Mouse (Mus musculus) embryonic facial prominence, embryonic 11.5 days (tissue): ENCODE measurements around the gene Kifc3. TPM values are rescaled to one million over a fixed set of nuclear protein-coding genes. Genes with fewer than 3 reads are reported as not detected.

ENCODE experiments used
- ATAC-seq: fragments of 200-750 bp; cut with Nextera tagmentation; replicated peaks from 2 replicates; pipeline ENCODE4 v1.8.0; 2017; ENCODE audit warnings: low read depth; ENCODE audit not compliant: insufficient number of reproducible peaks, low FRiP score, low TSS enrichment
- DNase-seq: peaks from one replicate; pipeline ENCODE4 v3.0.0-alpha.2; 2015; ENCODE audit warnings: low spot score
- H3K27ac ChIP-seq: fragments of 300-500 bp; sonication (generic); replicated peaks from 2 replicates; pipeline ENCODE4 v1.5.1; 2014; ENCODE audit warnings: mild to moderate bottlenecking, low read depth, low read length, control low read depth
- H3K27me3 ChIP-seq: fragments of 300-500 bp; sonication (generic); 2 replicates; pipeline ENCODE4 v1.6.1; 2014; ENCODE audit warnings: mild to moderate bottlenecking, low read length, moderate library complexity, mixed read lengths; ENCODE audit not compliant: control insufficient read depth, insufficient read depth
- H3K36me3 ChIP-seq: fragments of 300-500 bp; sonication (generic); replicated peaks from 2 replicates; pipeline ENCODE4 v1.6.1; 2014; ENCODE audit warnings: low read depth, mild to moderate bottlenecking, low read length, moderate library complexity, mixed read lengths; ENCODE audit not compliant: control insufficient read depth, insufficient read depth
- H3K4me1 ChIP-seq: fragments of 300-500 bp; sonication (generic); 2 replicates; pipeline ENCODE4 v1.6.1; 2014; ENCODE audit warnings: low read length, mixed read lengths; ENCODE audit not compliant: control insufficient read depth, insufficient read depth
- H3K4me2 ChIP-seq: fragments of 300-500 bp; sonication (generic); 2 replicates; pipeline ENCODE4 v1.6.1; 2014; ENCODE audit warnings: low read depth, mild to moderate bottlenecking, control low read depth, low read length, moderate library complexity
- H3K4me3 ChIP-seq: fragments of 300-500 bp; sonication (generic); 2 replicates; pipeline ENCODE4 v1.5.1; 2014; ENCODE audit warnings: low read depth, low read length, control low read depth
- H3K9ac ChIP-seq: fragments of 300-500 bp; sonication (generic); replicated peaks from 2 replicates; pipeline ENCODE4 v1.6.1; 2014; ENCODE audit warnings: mild to moderate bottlenecking, control low read depth, low read length
- H3K9me3 ChIP-seq: fragments of 300-500 bp; sonication (generic); replicated peaks from 2 replicates; pipeline ENCODE4 v1.6.1; 2016; ENCODE audit warnings: mild to moderate bottlenecking, low read length, inconsistent platforms, mixed read lengths; ENCODE audit not compliant: control insufficient read depth
- WGBS: fragments of 180-500 bp; shearing (Covaris S2); extraction: QIAGEN DNeasy Blood & Tissue Kit; methylation state at CpG from one replicate; pipeline ENCODE4 v1.1.7; 2014; 5-methylcytosine and 5-hydroxymethylcytosine counted together
- polyA plus RNA-seq: library from polyadenylated mRNA; unstranded; fragments of >200 nt; fragmentation: Nextera tagmentation; extraction: Ambion mirVana; gene quantifications from 2 replicates; pipeline ENCODE4 v1.2.1, GENCODE M21; 2014

Kifc3 gene
- polyA plus RNA-seq, 1 experiment from 2014 or later: 3.9 TPM

DNA sequence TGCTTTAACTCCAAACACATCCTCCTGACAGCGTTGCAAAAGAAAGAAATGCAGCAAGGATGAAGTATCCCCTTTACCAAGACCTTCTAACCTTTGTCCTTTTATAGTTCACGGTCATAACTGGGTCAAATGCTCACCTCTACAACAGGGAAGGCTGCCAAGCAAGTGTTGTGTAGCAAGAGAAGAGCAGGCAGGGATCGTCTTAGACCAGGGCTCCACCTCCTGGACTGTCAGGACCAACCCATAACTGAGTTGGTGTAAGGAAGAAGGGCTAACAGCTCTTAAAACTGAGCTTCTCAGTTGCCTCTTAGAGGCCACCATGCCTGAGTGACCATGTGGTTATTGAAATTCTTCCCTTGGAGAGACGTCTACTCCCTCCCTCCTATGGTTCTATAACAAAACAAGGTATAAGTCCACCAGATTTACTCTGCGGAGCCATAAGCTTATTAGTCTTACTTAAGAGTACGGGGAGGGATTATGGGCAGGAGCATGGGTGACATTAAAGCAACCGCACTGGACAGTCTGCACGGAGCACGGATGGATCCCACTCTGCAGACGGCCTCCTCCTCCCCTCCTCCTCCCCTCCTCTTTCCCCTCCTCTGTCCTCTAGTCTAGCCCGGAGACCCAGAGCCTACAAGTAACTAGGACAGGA is 13.2 kb upstream of the Kifc3 start:
- H3K9ac ChIP-seq: no peak overlapping the region
- ATAC-seq: no peak
- H3K4me1 ChIP-seq: no peaks in the 10 kb centered on the region
- H3K27me3 ChIP-seq: no peaks in the 10 kb centered on the region
- H3K36me3 ChIP-seq: no peaks in the 10 kb centered on the region
- no peak overlapping the region for H3K27ac ChIP-seq
- no peak overlapping the region for H3K4me3 ChIP-seq
- WGBS: 73% methylated on average over 11 of the region's 11 CpGs
- H3K4me2 ChIP-seq: no peak overlapping the region
- H3K9me3 ChIP-seq: no peaks in the 10 kb centered on the region
- DNase-seq: no peak

DNA sequence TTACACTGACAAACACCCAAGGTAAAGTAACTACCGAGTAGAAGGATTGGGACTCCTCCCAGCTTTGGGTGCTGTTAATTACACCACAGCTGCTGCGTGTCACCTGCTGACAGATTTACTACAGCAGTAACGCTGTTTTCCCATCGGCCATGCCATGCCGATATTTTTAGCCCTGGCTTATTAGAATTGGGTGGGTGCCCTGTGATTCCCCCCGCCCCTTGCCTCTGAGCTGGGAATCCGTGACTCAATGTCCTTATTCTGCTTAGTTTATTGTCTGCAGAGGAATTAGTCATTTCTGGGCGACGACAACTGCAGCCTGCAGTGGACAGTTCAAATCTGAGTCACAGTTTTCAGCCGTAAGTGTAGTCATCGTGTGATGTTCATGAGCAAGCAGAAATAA is 7.3 kb upstream of the Kifc3 start:
- no peak for DNase-seq
- Histone ChIP-seq H3K4me3 (no peak overlapping the region), H3K4me1 (no peaks in the 10 kb centered on the region), H3K36me3 (no peaks in the 10 kb centered on the region), H3K9me3 (no peaks in the 10 kb centered on the region), H3K9ac (no peak overlapping the region), H3K4me2 (no peak overlapping the region), H3K27me3 (no peaks in the 10 kb centered on the region), H3K27ac (no peak overlapping the region)
- no peak for ATAC-seq
- WGBS: 82% methylated on average over 11 of the region's 11 CpGs

DNA sequence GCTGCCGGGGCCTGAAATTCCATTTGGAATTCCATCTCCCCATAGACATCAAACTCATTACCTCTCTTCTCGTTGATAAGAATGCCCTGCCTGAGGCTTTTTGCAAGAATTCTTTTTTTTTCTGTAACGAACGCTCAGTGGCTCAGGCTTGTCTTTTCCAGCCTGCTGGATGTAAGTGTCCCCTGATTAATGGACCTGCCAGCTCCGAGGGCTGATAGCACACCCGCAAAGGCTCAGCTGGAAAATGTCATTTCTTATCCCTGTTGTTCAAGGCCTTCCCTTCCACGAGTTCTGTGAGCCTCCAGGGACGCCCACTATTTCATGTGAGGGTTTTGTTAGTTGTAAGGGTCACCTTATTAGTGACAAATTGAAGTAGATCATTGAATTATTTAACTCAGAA is 3.3 kb upstream of the Kifc3 start:
- no peak for ATAC-seq
- WGBS: 47% methylated on average over 8 of the region's 8 CpGs
- H3K4me1 ChIP-seq: no peaks in the 10 kb centered on the region
- H3K27ac ChIP-seq: no peak overlapping the region
- DNase-seq: no peak
- no peaks in the 10 kb centered on the region for H3K27me3 ChIP-seq
- no peaks in the 10 kb centered on the region for H3K36me3 ChIP-seq
- H3K4me3 ChIP-seq: no peak overlapping the region
- no peak overlapping the region for H3K9ac ChIP-seq
- no peak overlapping the region for H3K4me2 ChIP-seq
- no peaks in the 10 kb centered on the region for H3K9me3 ChIP-seq

DNA sequence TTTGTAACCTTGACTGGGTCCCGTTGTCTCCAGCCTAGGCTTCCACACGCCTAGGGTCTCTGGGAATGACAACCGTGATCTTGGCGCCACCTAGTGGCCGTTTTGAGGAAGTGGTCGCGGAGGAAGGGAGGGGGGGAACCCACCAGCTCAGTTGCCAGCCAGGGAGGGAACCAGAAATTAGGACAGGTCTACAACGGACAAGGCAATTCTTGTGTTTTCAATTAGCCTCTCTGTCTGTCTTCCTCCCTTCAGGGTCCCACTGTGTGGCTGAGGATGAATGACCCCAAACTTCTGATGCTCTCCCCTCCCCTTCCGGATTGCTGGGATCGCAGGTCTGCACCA is 1.4 kb upstream of the Kifc3 start:
- Histone ChIP-seq H3K9ac (no peak overlapping the region), H3K27ac (no peak overlapping the region), H3K27me3 (no peaks in the 10 kb centered on the region), H3K4me1 (no peaks in the 10 kb centered on the region), H3K36me3 (no peaks in the 10 kb centered on the region), H3K4me2 (no peak overlapping the region), H3K9me3 (no peaks in the 10 kb centered on the region), H3K4me3 (no peak overlapping the region)
- DNase-seq (peak; percentile 84), ATAC-seq (no peak; the same call in 1 of the 2 replicates)
- 21% methylated on average over 10 of the region's 10 CpGs for WGBS

DNA sequence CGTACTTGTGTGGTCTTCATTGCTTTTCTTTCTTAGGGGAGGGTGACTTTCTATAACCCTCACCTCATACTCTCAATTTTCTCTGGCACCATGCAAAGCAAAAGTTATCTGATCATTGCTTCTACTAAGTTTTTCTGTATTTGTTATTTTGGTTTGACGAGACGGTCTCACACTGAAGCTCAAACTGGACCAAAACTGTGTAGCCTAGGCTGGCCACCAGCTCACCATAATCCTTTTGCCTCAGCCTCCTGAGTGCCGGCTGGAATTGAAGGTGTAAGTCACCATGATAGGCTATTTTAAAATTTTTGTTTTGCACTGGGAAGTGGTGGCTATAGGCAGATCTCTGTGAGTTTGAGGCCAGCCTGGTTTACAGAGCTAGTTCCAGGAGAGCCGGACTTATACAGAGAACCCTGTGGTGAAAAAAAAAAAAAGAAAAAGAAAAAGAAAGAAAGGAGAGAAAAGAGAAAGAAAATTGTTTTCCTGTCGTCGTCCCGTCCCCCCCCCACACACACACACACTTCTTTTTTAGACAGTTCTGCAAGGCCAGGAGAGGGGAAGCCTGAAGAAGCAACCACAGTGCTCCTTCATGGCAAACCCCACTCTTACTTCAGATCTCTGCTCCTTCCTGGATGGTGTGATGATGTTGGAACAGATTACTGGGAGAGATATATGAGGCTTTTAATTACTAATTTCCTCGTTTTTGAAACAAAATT is 870 bp upstream of the Kifc3 start:
- no peak overlapping the region for H3K9ac ChIP-seq
- no peak overlapping the region for H3K27ac ChIP-seq
- H3K9me3 ChIP-seq: no peaks in the 10 kb centered on the region
- no peak overlapping the region for H3K4me3 ChIP-seq
- H3K27me3 ChIP-seq: no peaks in the 10 kb centered on the region
- 51% methylated on average over 9 of the region's 9 CpGs for WGBS
- no peaks in the 10 kb centered on the region for H3K4me1 ChIP-seq
- no peaks in the 10 kb centered on the region for H3K36me3 ChIP-seq
- DNase-seq (no peak), ATAC-seq (no peak)
- H3K4me2 ChIP-seq: no peak overlapping the region

DNA sequence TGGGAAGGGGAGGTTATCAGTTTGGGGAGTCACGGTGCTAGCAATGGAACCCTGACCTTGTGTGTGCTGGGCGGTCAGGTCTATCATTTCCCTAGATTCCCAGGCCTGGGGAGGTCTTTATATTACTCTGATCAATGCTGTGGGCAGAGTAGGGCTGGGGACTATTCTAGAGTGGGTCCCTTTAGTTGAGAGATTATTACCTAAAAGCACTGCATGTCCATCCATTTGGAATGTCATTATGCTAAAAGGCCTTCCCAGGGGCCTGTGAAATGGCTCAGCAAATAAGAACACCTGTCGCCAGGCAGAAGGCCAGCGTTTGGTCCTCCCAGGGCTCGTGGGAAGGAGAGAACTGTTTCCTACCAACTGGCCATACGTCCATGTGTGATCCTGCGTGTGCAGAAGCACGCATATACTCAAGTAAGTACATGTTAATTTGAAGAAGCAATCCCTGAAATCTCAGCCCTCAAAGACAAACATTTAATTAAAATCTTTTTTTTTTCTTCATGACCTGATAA is 499 bp downstream of the Kifc3 start:
- Histone ChIP-seq H3K36me3 (no peaks in the 10 kb centered on the region), H3K9ac (no peak overlapping the region), H3K4me3 (no peak overlapping the region), H3K27ac (no peak overlapping the region), H3K9me3 (no peaks in the 10 kb centered on the region), H3K4me1 (no peaks in the 10 kb centered on the region), H3K4me2 (no peak overlapping the region), H3K27me3 (no peaks in the 10 kb centered on the region)
- DNase-seq (no peak), ATAC-seq (no peak)
- 76% methylated on average over 8 of the region's 8 CpGs for WGBS

DNA sequence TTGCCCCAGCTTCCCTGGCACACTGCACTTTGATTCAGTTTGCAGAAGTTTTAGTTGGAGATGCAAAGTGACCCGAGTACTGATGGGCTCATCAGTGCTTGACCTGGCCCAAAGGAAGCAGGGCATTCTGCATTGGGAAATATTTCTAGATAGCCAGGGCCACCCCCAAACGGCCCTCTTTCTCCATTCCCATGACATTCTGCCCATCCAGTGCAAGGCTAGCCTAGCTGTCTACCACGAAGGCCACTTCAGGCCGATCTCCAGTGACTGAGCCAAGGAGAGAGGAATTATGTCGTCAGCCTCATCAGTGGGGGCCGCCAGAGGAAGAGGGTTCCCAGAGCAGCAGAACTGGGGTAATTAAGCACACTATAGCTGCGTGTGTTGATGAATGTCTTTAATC is 1.1 kb downstream of the Kifc3 start:
- 64% methylated on average over 7 of the region's 7 CpGs for WGBS
- no peak for ATAC-seq
- no peak overlapping the region for H3K4me3 ChIP-seq
- DNase-seq: no peak
- no peak overlapping the region for H3K4me2 ChIP-seq
- H3K4me1 ChIP-seq: no peaks in the 10 kb centered on the region
- no peak overlapping the region for H3K27ac ChIP-seq
- H3K9me3 ChIP-seq: no peaks in the 10 kb centered on the region
- no peaks in the 10 kb centered on the region for H3K36me3 ChIP-seq
- no peaks in the 10 kb centered on the region for H3K27me3 ChIP-seq
- no peak overlapping the region for H3K9ac ChIP-seq

DNA sequence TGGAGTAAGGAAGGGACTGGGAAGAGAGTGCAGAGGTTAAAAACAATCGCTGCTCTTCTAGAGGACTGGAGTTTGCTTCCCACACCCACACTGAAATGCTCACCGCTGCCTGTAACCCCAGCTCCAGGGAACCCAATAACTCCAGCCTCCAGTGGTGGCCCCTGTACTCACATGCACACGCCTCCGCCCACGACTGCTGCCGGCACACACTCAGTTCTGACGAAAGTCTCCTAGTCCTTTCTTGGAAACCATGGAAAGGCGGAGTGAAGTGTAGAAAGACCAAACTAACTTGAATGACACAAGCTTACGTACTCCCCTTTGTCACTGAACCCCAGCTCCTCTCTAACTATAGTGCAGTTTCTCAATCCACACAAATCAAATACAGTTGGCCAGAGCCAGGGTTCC is 2.6 kb downstream of the Kifc3 start:
- H3K9me3 ChIP-seq: no peaks in the 10 kb centered on the region
- H3K9ac ChIP-seq: no peak overlapping the region
- H3K27ac ChIP-seq: no peak overlapping the region
- DNase-seq: no peak
- H3K36me3 ChIP-seq: no peaks in the 10 kb centered on the region
- H3K4me1 ChIP-seq: no peaks in the 10 kb centered on the region
- WGBS: 73% methylated on average over 9 of the region's 9 CpGs
- no peak for ATAC-seq
- H3K27me3 ChIP-seq: no peaks in the 10 kb centered on the region
- H3K4me2 ChIP-seq: no peak overlapping the region
- no peak overlapping the region for H3K4me3 ChIP-seq
